Comparison of ENCODE assay signal across 22 mouse cellular contexts in the genomic region with DNA sequence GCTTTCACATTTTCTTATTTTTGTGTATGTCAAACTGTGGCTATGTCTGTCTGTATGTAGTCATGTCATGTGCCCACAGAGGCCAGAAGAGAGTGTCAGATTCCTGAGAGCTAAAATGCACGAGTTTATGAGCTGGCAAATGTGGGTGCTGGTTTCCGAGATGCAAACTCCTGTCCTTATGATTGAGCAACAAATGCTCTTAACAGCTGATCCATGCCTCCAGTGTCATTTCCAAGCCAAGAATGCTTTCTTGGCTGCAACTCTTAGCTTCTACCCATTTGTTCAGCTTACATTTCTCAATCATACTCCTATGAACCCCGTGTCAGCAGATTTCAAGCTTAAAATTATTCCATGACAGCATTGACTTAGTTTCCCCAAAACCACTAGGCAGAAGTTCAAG.
A peak's percentile ranks its signal among the peaks of the same experiment; 100 is the strongest.
DNase-seq lines count a peak whose midpoint lies in the region; TF ChIP-seq lines count a peak whose summit lies in the region.
"Had no signal": no experiment of that assay in that cellular context is flagged by ENCODE, and none has a peak within 500 bp of the region (broad histone marks: within the 10 kb centered on the region; RNA-seq: fewer than 3 reads in every experiment).

No protein-coding gene starts in this region.

- no peaks in the 10 kb centered on the region for H3K36me3 ChIP-seq in myocyte (ENCODE audit: control insufficient read depth, insufficient read depth)
- H3K36me3 ChIP-seq: embryonic facial prominence, embryonic 15.5 days; forebrain, embryonic 10.5 days; forebrain, embryonic 15.5 days; heart, embryonic 12.5 days; hindbrain, embryonic 10.5 days; intestine, embryonic 15.5 days had no signal

- no peak for TF ChIP-seq POLR2A in myocyte (IDR thresholded peaks at IDR 0.05; ENCODE audit: insufficient read length, low read depth)

- peak; percentile 6 for DNase-seq in adrenal gland, postnatal 10 days
- DNase-seq in adrenal gland, postnatal 4 days (ENCODE audit: low spot score in 2 of 2), result no peak
- DNase-seq in lung, postnatal 14 days, result peak; percentile 1
- DNase-seq in lung, postnatal 25 days (ENCODE audit: low spot score), result no peak
- DNase-seq in fat pad, adult 2 months (ENCODE audit: extremely low read depth, low read depth, low spot score), result peak; percentile 2
- no peak for DNase-seq in embryo, embryonic 9.5 days (ENCODE audit: extremely low spot score)
- DNase-seq in adrenal gland, adult 8-10 months, result no peak
- DNase-seq: adrenal gland, postnatal 14 days; cerebellum, adult 18-20 months; cerebellum, adult 9-11 months; gastrocnemius, postnatal 10 days; heart, adult 2 months; kidney, adult 18-20 months had no signal

- peak overlapping the region; percentile 13 for H3K4me2 ChIP-seq in myocyte (ENCODE audit: low read depth)
- H3K4me2 ChIP-seq: embryonic facial prominence, embryonic 15.5 days; forebrain, embryonic 15.5 days; heart, embryonic 12.5 days; hindbrain, embryonic 14.5 days; intestine, embryonic 15.5 days had no signal

- H3K79me2 ChIP-seq in myocyte (ENCODE audit: control insufficient read depth, insufficient read depth), result no peaks in the 10 kb centered on the region

- H3K4me3 ChIP-seq in myocyte, result no peak overlapping the region
- H3K4me3 ChIP-seq: embryonic facial prominence, embryonic 15.5 days; forebrain, embryonic 10.5 days; forebrain, embryonic 15.5 days; heart, adult 2 months; heart, embryonic 12.5 days; hindbrain, embryonic 10.5 days; intestine, embryonic 15.5 days had no signal

- H3K27me3 ChIP-seq in myocyte (ENCODE audit: control insufficient read depth, insufficient read depth, insufficient read length), result no peaks in the 10 kb centered on the region
- H3K27me3 ChIP-seq: embryonic facial prominence, embryonic 15.5 days; forebrain, embryonic 15.5 days; heart, embryonic 12.5 days; intestine, embryonic 15.5 days; Patski had no signal

- no peak overlapping the region for H3ac ChIP-seq in myocyte (ENCODE audit: control insufficient read depth, insufficient read length)

TF ChIP-seq in myocyte, 11 proteins besides CTCF, POLR2A, EP300 and RAD21:
- no peak for TF ChIP-seq REST (IDR thresholded peaks at IDR 0.05; ENCODE audit: insufficient read depth, insufficient read length)
- TF ChIP-seq TCF12 (IDR thresholded peaks at IDR 0.05; ENCODE audit: insufficient read depth, poor library complexity, severe bottlenecking), result peak; percentile 72
- peak; percentile 69 to 81 (median 78) for TF ChIP-seq MYOD1 (IDR thresholded peaks at IDR 0.05; ENCODE audit: control insufficient read depth in 1 of 3, insufficient read length in 2 of 3, low read depth in 2 of 3)
- no peak for TF ChIP-seq SRF (IDR thresholded peaks at IDR 0.05; ENCODE audit: control insufficient read depth, insufficient read length, low read depth)
- TF ChIP-seq MYOG (IDR thresholded peaks at IDR 0.05; ENCODE audit: control insufficient read depth in 1 of 3, insufficient read depth in 1 of 3, insufficient read length in 2 of 3, low read depth in 2 of 3), result peak in 2 of 3 experiments; percentile 55 to 97
- no peak for TF ChIP-seq MAX (IDR thresholded peaks at IDR 0.05; ENCODE audit: low read depth)
- peak; percentile 97 for TF ChIP-seq CEBPB (IDR thresholded peaks at IDR 0.05; ENCODE audit: insufficient read depth, poor library complexity, severe bottlenecking)
- no peak for TF ChIP-seq POLR2AphosphoS2 (IDR thresholded peaks at IDR 0.05; ENCODE audit: insufficient read length, low read depth)
- peak; percentile 51 for TF ChIP-seq USF1 (IDR thresholded peaks at IDR 0.05; ENCODE audit: low read depth)
- TF ChIP-seq E2F4 (IDR thresholded peaks at IDR 0.05; ENCODE audit: insufficient read depth), result no peak
- TF ChIP-seq TCF3 (IDR thresholded peaks at IDR 0.05; ENCODE audit: insufficient read length, low read depth), result no peak

Comparison
In these comparisons a context has a peak if more than half of its experiments do, and no peak if none do; other contexts are left out.
1. DNase-seq: peak in adrenal gland, postnatal 10 days (single experiment), lung, postnatal 14 days (single experiment) and fat pad, adult 2 months (single experiment); none in adrenal gland, postnatal 4 days (0 of 2), lung, postnatal 25 days (single experiment), embryo, embryonic 9.5 days (single experiment) and adrenal gland, adult 8-10 months (single experiment).